Mouse (Mus musculus) MEL (cell line): Measurements from ENCODE around the gene Mansc1. TPM values are rescaled to one million over a fixed set of nuclear protein-coding genes. Genes with fewer than 3 reads are reported as not detected.

Experiments
- DNase-seq: peaks from one replicate; pipeline ENCODE4 v3.0.0; 2011; ENCODE audit warnings: low read depth, low spot score
- H3K27ac ChIP-seq: 2 replicates; pipeline ENCODE4 v1.5.1; 2012; ENCODE audit warnings: low read depth, mild to moderate bottlenecking, control low read depth, low read length, moderate library complexity; ENCODE audit not compliant: control insufficient read depth
- H3K27me3 ChIP-seq, 2 experiments: fragments of 150-350 bp in 1 of 2; sonication (generic) in 1 of 2; 2 replicates each; pipeline ENCODE4 v1.6.1; 2012; ENCODE audit warnings: low read length in 2 of 2, mild to moderate bottlenecking in 2 of 2, improper control_type of control experiment in 1 of 2, moderate library complexity in 1 of 2; ENCODE audit not compliant: insufficient read depth in 2 of 2, control insufficient read depth in 1 of 2
- H3K36me3 ChIP-seq, 2 experiments: 2 replicates each; pipeline ENCODE4 v1.6.1; 2012 to 2014; ENCODE audit warnings: low read length in 2 of 2, improper control_type of control experiment in 1 of 2, inconsistent platforms in 1 of 2, mild to moderate bottlenecking in 1 of 2; ENCODE audit not compliant: insufficient read depth in 2 of 2, control insufficient read depth in 1 of 2
- H3K4me1 ChIP-seq, 2 experiments: fragments of 150-350 bp in 1 of 2; sonication (generic) in 1 of 2; 2 replicates each; pipeline ENCODE4 v1.6.1; 2012; ENCODE audit warnings: low read length in 2 of 2, improper control_type of control experiment in 1 of 2, mild to moderate bottlenecking in 1 of 2; ENCODE audit not compliant: insufficient read depth in 2 of 2, control insufficient read depth in 1 of 2
- H3K4me3 ChIP-seq, 2 experiments: fragments of 150-350 bp in 1 of 2; sonication (generic) in 1 of 2; 2 replicates each; pipeline ENCODE4 v1.5.1; 2012; ENCODE audit warnings: low read depth in 2 of 2, low read length in 2 of 2, mild to moderate bottlenecking in 2 of 2, moderate library complexity in 2 of 2, control low read depth in 1 of 2, improper control_type of control experiment in 1 of 2; ENCODE audit not compliant: control insufficient read depth in 1 of 2, insufficient read depth in 1 of 2
- H3K79me2 ChIP-seq: 2 replicates; pipeline ENCODE4 v1.6.1; 2012; ENCODE audit warnings: mild to moderate bottlenecking, low read length, moderate library complexity; ENCODE audit not compliant: control insufficient read depth, poor library complexity, insufficient read depth
- H3K9ac ChIP-seq: 2 replicates; pipeline ENCODE4 v1.6.1; 2012; ENCODE audit warnings: low read depth, mild to moderate bottlenecking, control low read depth, low read length, moderate library complexity; ENCODE audit not compliant: control insufficient read depth, poor library complexity, severe bottlenecking
- H3K9me3 ChIP-seq: fragments of 150-350 bp; sonication (generic); replicated peaks from 2 replicates; pipeline ENCODE4 v1.6.1; 2012; ENCODE audit warnings: mild to moderate bottlenecking, low read length, improper control_type of control experiment, moderate library complexity; ENCODE audit not compliant: insufficient read depth
- BHLHE40 ChIP-seq: IDR thresholded peaks from 2 replicates; pipeline ENCODE4 v1.6.1; 2012; ENCODE audit warnings: low read depth, mild to moderate bottlenecking, inconsistent platforms, low read length, improper control_type of control experiment, borderline replicate concordance
- CHD2 ChIP-seq: IDR thresholded peaks from 2 replicates; pipeline ENCODE4 v1.6.1; 2011; ENCODE audit warnings: low read length, improper control_type of control experiment
- CTCF ChIP-seq, 3 experiments: IDR thresholded peaks in 2 of 3; conservative IDR thresholded peaks in 1 of 3; 2 replicates each; pipeline ENCODE4 v1.5.1; 2011 to 2012; ENCODE audit warnings: low read length in 3 of 3, low read depth in 2 of 3, mild to moderate bottlenecking in 2 of 3, improper control_type of control experiment in 1 of 3, inconsistent platforms in 1 of 3, mixed read lengths in 1 of 3, moderate library complexity in 1 of 3; ENCODE audit not compliant: control insufficient read depth in 1 of 3, insufficient read depth in 1 of 3, poor library complexity in 1 of 3, severe bottlenecking in 1 of 3
- E2F4 ChIP-seq: IDR thresholded peaks from 2 replicates; pipeline ENCODE4 v1.6.1; 2011; ENCODE audit warnings: low read depth, low read length, improper control_type of control experiment, borderline replicate concordance
- EP300 ChIP-seq, 2 experiments: IDR thresholded peaks; 2 replicates each; pipeline ENCODE4 v1.6.1; 2011; ENCODE audit warnings: improper control_type of control experiment in 2 of 2, low read length in 2 of 2, low read depth in 1 of 2, mild to moderate bottlenecking in 1 of 2
- ETS1 ChIP-seq: IDR thresholded peaks from 2 replicates; pipeline ENCODE4 v1.6.1; 2012; ENCODE audit warnings: low read depth, mild to moderate bottlenecking, inconsistent platforms, low read length, improper control_type of control experiment, moderate library complexity
- GABPA ChIP-seq: IDR thresholded peaks from 2 replicates; pipeline ENCODE4 v1.6.1; 2012; ENCODE audit warnings: low read depth, mild to moderate bottlenecking, inconsistent platforms, low read length, improper control_type of control experiment, moderate library complexity
- KAT2A ChIP-seq: conservative IDR thresholded peaks from 2 replicates; pipeline ENCODE4 v1.6.1; 2012; ENCODE audit warnings: low read depth, low read length, improper control_type of control experiment, inconsistent platforms
- MAFK ChIP-seq: IDR thresholded peaks from 2 replicates; pipeline ENCODE4 v1.6.1; 2011; ENCODE audit warnings: low read depth, mild to moderate bottlenecking, low read length, improper control_type of control experiment, borderline replicate concordance
- MEF2A ChIP-seq: IDR thresholded peaks from 2 replicates; pipeline ENCODE4 v1.6.1; 2014; ENCODE audit warnings: low read depth, mild to moderate bottlenecking, inconsistent platforms, low read length, improper control_type of control experiment; ENCODE audit not compliant: poor library complexity, insufficient replicate concordance, severe bottlenecking; ENCODE audit errors: extremely low read depth
- MXI1 ChIP-seq: IDR thresholded peaks from 2 replicates; pipeline ENCODE4 v1.6.1; 2011; ENCODE audit warnings: mild to moderate bottlenecking, low read depth, low read length, improper control_type of control experiment
- MYB ChIP-seq: IDR thresholded peaks from 2 replicates; pipeline ENCODE4 v1.6.1; 2011; ENCODE audit warnings: mild to moderate bottlenecking, low read depth, low read length, improper control_type of control experiment
- MYC ChIP-seq: IDR thresholded peaks from 2 replicates; pipeline ENCODE4 v1.6.1; 2011; ENCODE audit warnings: low read depth, mild to moderate bottlenecking, low read length, improper control_type of control experiment, moderate library complexity
- NELFE ChIP-seq: IDR thresholded peaks from 2 replicates; pipeline ENCODE4 v1.6.1; 2011; ENCODE audit warnings: low read depth, low read length, improper control_type of control experiment
- NRF1 ChIP-seq: IDR thresholded peaks from 2 replicates; pipeline ENCODE4 v1.6.1; 2014; ENCODE audit warnings: low read depth, mild to moderate bottlenecking, inconsistent platforms, low read length, improper control_type of control experiment, moderate library complexity; ENCODE audit not compliant: poor library complexity, insufficient read depth, severe bottlenecking
- POLR2AphosphoS2 ChIP-seq: IDR thresholded peaks from 2 replicates; pipeline ENCODE4 v1.6.1; 2011; ENCODE audit warnings: low read length, improper control_type of control experiment
- TAL1 ChIP-seq: IDR thresholded peaks from 2 replicates; pipeline ENCODE4 v1.6.1; 2012; ENCODE audit warnings: mild to moderate bottlenecking, inconsistent platforms, low read length, moderate library complexity, mixed read lengths
- TBP ChIP-seq: IDR thresholded peaks from 2 replicates; pipeline ENCODE4 v1.8.0; 2011; ENCODE audit warnings: low read depth, low read length, improper control_type of control experiment
- TCF12 ChIP-seq: IDR thresholded peaks from 2 replicates; pipeline ENCODE4 v1.6.1; 2014; ENCODE audit warnings: low read depth, mild to moderate bottlenecking, inconsistent platforms, low read length, improper control_type of control experiment, moderate library complexity
- USF1 ChIP-seq: IDR thresholded peaks from 2 replicates; pipeline ENCODE4 v1.6.1; 2014; ENCODE audit warnings: low read depth, mild to moderate bottlenecking, inconsistent platforms, low read length, improper control_type of control experiment, moderate library complexity
- USF2 ChIP-seq, 2 experiments: IDR thresholded peaks; 2 replicates each; pipeline ENCODE4 v1.6.1; 2011 to 2012; ENCODE audit warnings: improper control_type of control experiment in 2 of 2, low read length in 2 of 2, borderline replicate concordance in 1 of 2, inconsistent platforms in 1 of 2, low read depth in 1 of 2, mild to moderate bottlenecking in 1 of 2; ENCODE audit not compliant: insufficient read depth in 1 of 2
- ZC3H11A ChIP-seq: IDR thresholded peaks from 2 replicates; pipeline ENCODE4 v1.6.1; 2012; ENCODE audit warnings: low read depth, mild to moderate bottlenecking, inconsistent platforms, low read length, improper control_type of control experiment
- ZKSCAN1 ChIP-seq: IDR thresholded peaks from 2 replicates; pipeline ENCODE4 v1.6.1; 2012; ENCODE audit warnings: low read depth, mild to moderate bottlenecking, inconsistent platforms, low read length, improper control_type of control experiment, moderate library complexity
- ZMIZ1 ChIP-seq: IDR thresholded peaks from 2 replicates; pipeline ENCODE4 v1.6.1; 2012; ENCODE audit warnings: low read depth, mild to moderate bottlenecking, inconsistent platforms, low read length, improper control_type of control experiment, moderate library complexity
- ZNF384 ChIP-seq: IDR thresholded peaks from 2 replicates; pipeline ENCODE4 v1.6.1; 2012; ENCODE audit warnings: low read depth, mild to moderate bottlenecking, inconsistent platforms, low read length, improper control_type of control experiment
- polyA plus RNA-seq, 2 experiments: library from polyadenylated mRNA; stranded (reverse) in 1 of 2; unstranded in 1 of 2; fragments of >175 nt in 1 of 2; fragments of >200 nt in 1 of 2; gene quantifications; 2 replicates each; pipeline versions ENCODE4 v1.2.1 to v1.2.4; 2012; ENCODE audit warnings: low replicate concordance in 2 of 2, low read depth in 1 of 2; ENCODE audit not compliant: insufficient read length in 2 of 2, insufficient read depth in 1 of 2, missing spikeins in 1 of 2
- total RNA-seq: library from RNA; depleted of rRNA; stranded (reverse); fragments of 300-350 nt; gene quantifications from 2 replicates; pipeline ENCODE4 v1.2.3, GENCODE M21; 2012

Mansc1 gene
- total and polyA plus RNA-seq, 3 experiments = not detected

- peaks cover 0 to 2% of the 10 kb centered on the region in 2 experiments; a peak in 1 of 4 replicates for H3K36me3 ChIP-seq
- no peak for DNase-seq
- TF ChIP-seq CTCF (IDR thresholded peaks at IDR 0.05 in 2 of 3, conservative IDR thresholded peaks at IDR 0.05 in 1 of 3; ENCODE audit: control insufficient read depth in 1 of 3, insufficient read depth in 1 of 3, low read depth in 2 of 3, low read length in 3 of 3, poor library complexity in 1 of 3, severe bottlenecking in 1 of 3) (no peak), MYB (no peak), ZC3H11A (no peak), E2F4 (no peak), ETS1 (no peak), TAL1 (no peak), ZNF384 (no peak), NRF1 (no peak), GABPA (no peak), TBP (no peak), USF2 (IDR thresholded peaks at IDR 0.05; ENCODE audit: borderline replicate concordance in 1 of 2, insufficient read depth in 1 of 2, low read depth in 1 of 2, low read length in 2 of 2) (no peak), ZKSCAN1 (no peak), TCF12 (no peak)
Observed at GRCm38 (mm10) chr6:134669179-134669865, 37.0 kb upstream of the Mansc1 start.

GRCm38 (mm10) chr6:134668519-134668918 is 36.2 kb upstream of the Mansc1 start:
- DNase-seq = no peak
- Histone ChIP-seq H3K36me3 (peaks cover 0 to 1% of the 10 kb centered on the region in 2 experiments; a peak in 1 of 4 replicates), H3K27ac (no peak overlapping the region)

More at GRCm38 (mm10) chr6:134669179-134669865, 37.0 kb upstream of the Mansc1 start:
- Histone ChIP-seq H3K79me2 (no peaks in the 10 kb centered on the region), H3K9ac (no peak overlapping the region), H3K4me1 (peaks cover 2 to 3% of the 10 kb centered on the region in 2 experiments; a peak in 1 of 4 replicates), H3K27ac (no peak overlapping the region), H3K9me3 (no peaks in the 10 kb centered on the region), H3K27me3 (no peaks in the 10 kb centered on the region), H3K4me3 (no peak overlapping the region)

More at GRCm38 (mm10) chr6:134668519-134668918, 36.2 kb upstream of the Mansc1 start:
- TF ChIP-seq USF2 (IDR thresholded peaks at IDR 0.05; ENCODE audit: borderline replicate concordance in 1 of 2, insufficient read depth in 1 of 2, low read depth in 1 of 2, low read length in 2 of 2) = no peak
- TF ChIP-seq KAT2A = no peak
- no peak for TF ChIP-seq POLR2AphosphoS2
- no peak for TF ChIP-seq ZMIZ1
- TF ChIP-seq NELFE = no peak
- no peak for TF ChIP-seq MAFK
- TF ChIP-seq TBP = no peak
- no peak for TF ChIP-seq ZC3H11A
- TF ChIP-seq MXI1 = no peak
- TF ChIP-seq ETS1 = no peak
- TF ChIP-seq E2F4 = no peak
- TF ChIP-seq MEF2A = no peak
- TF ChIP-seq EP300 (IDR thresholded peaks at IDR 0.05; ENCODE audit: low read depth in 1 of 2, low read length in 2 of 2) = no peak
- TF ChIP-seq BHLHE40 = no peak
- TF ChIP-seq CHD2 = no peak
- TF ChIP-seq USF1 = no peak
- TF ChIP-seq MYC = no peak
- no peak for TF ChIP-seq CTCF (IDR thresholded peaks at IDR 0.05 in 2 of 3, conservative IDR thresholded peaks at IDR 0.05 in 1 of 3; ENCODE audit: control insufficient read depth in 1 of 3, insufficient read depth in 1 of 3, low read depth in 2 of 3, low read length in 3 of 3, poor library complexity in 1 of 3, severe bottlenecking in 1 of 3)
- H3K9me3 ChIP-seq = no peaks in the 10 kb centered on the region
- peaks cover 0 to under 1% of the 10 kb centered on the region in 2 experiments; a peak in 1 of 4 replicates for H3K4me1 ChIP-seq
- H3K4me3 ChIP-seq = no peak overlapping the region
- no peaks in the 10 kb centered on the region for H3K79me2 ChIP-seq
- H3K9ac ChIP-seq = no peak overlapping the region
- H3K27me3 ChIP-seq = no peaks in the 10 kb centered on the region
